Mouse (Mus musculus) ES-E14 (cell line): Measurements from ENCODE around the gene Gm7247.
A peak's percentile ranks its signal among the peaks of the same experiment; 100 is the strongest.

Source experiments
- CHD2 ChIP-seq: IDR thresholded peaks from 2 replicates; pipeline ENCODE4 v1.6.1; 2014; ENCODE audit warnings: mild to moderate bottlenecking, low read depth, low read length, inconsistent platforms
- HCFC1 ChIP-seq: IDR thresholded peaks from 2 replicates; pipeline ENCODE4 v1.6.1; 2012; ENCODE audit warnings: low read length, inconsistent platforms, borderline replicate concordance; ENCODE audit not compliant: insufficient read depth
- MAFK ChIP-seq: IDR thresholded peaks from 2 replicates; pipeline ENCODE4 v1.6.1; 2014; ENCODE audit warnings: mild to moderate bottlenecking, low read depth, low read length, inconsistent platforms; ENCODE audit not compliant: insufficient read depth
- ZC3H11A ChIP-seq: IDR thresholded peaks from 2 replicates; pipeline ENCODE4 v1.6.1; 2012; ENCODE audit warnings: low read depth, mild to moderate bottlenecking, inconsistent platforms, low read length, borderline replicate concordance
- ZNF384 ChIP-seq: IDR thresholded peaks from 2 replicates; pipeline ENCODE4 v1.6.1; 2012; ENCODE audit warnings: low read depth, low read length, inconsistent platforms

DNA sequence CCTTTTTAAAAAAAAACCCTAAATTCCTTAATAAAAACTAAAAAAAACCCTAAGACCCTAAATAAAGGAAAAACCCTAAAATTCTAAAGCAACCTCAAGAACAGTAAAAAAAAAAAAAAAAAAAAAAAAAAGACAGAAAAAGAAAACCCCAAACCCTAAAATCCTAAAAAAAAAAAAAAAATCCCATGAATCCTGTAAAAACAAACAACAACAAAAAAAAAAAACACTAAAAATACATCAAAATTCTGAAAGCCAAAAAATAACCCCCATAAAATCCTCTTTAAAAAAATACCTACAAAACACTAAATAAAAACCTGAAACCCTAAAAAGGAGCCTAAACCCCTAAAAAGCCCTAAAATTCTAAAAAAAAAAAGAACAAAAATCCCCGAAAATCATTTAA is 135.4 kb downstream of the Gm7247 start:
- TF ChIP-seq ZC3H11A = no peak
- TF ChIP-seq ZNF384 = 0 out of 2 replicates have a peak, but pooled peaks have one; percentile 65
- TF ChIP-seq CHD2 = no peak
- no peak for TF ChIP-seq MAFK
- TF ChIP-seq HCFC1 = no peak
